Mouse (Mus musculus) lung, embryonic 14.5 days (tissue): ENCODE data around the gene Neurog1. TPM values are rescaled to one million over a fixed set of nuclear protein-coding genes. Genes with fewer than 3 reads are reported as not detected.

Experiments used
- ATAC-seq: fragments of 200-750 bp; cut with Nextera tagmentation; 2 replicates; pipeline ENCODE4 v1.8.0; 2017; ENCODE audit warnings: mild to moderate bottlenecking, moderate TSS enrichment, moderate library complexity; ENCODE audit not compliant: insufficient read depth
- DNase-seq: peaks from one replicate; pipeline ENCODE4 v3.0.0-alpha.2; 2015
- H3K27ac ChIP-seq: fragments of 300-500 bp; sonication (generic); 2 replicates; pipeline ENCODE4 v1.5.1; 2014; ENCODE audit warnings: low read depth, mild to moderate bottlenecking, moderate library complexity
- H3K27me3 ChIP-seq: fragments of 300-500 bp; sonication (generic); 2 replicates; pipeline ENCODE4 v1.6.1; 2014; ENCODE audit warnings: low read length, control low read depth; ENCODE audit not compliant: insufficient read depth
- H3K36me3 ChIP-seq: fragments of 300-500 bp; sonication (generic); 2 replicates; pipeline ENCODE4 v1.6.1; 2014; ENCODE audit warnings: control low read depth; ENCODE audit not compliant: insufficient read depth
- H3K4me1 ChIP-seq: fragments of 300-500 bp; sonication (generic); 2 replicates; pipeline ENCODE4 v1.6.1; 2014; ENCODE audit warnings: antibody characterized with exemption, control low read depth; ENCODE audit not compliant: insufficient read depth
- H3K4me2 ChIP-seq: fragments of 300-500 bp; sonication (generic); 2 replicates; pipeline ENCODE4 v1.6.1; 2014; ENCODE audit warnings: mild to moderate bottlenecking
- H3K4me3 ChIP-seq: fragments of 300-500 bp; sonication (generic); 2 replicates; pipeline ENCODE4 v1.5.1; 2014; ENCODE audit warnings: low read depth, low read length
- H3K9ac ChIP-seq: fragments of 300-500 bp; sonication (generic); 2 replicates; pipeline ENCODE4 v1.6.1; 2014
- H3K9me3 ChIP-seq: fragments of 300-500 bp; sonication (generic); 2 replicates; pipeline ENCODE4 v1.6.1; 2016; ENCODE audit warnings: low read depth, low read length, control low read depth
- CTCF ChIP-seq: IDR thresholded peaks from 2 replicates; pipeline ENCODE4 v1.5.1; 2016; ENCODE audit warnings: antibody characterized with exemption, low read depth
- WGBS: fragments of 180-500 bp; shearing (Covaris S2); extraction: QIAGEN DNeasy Blood & Tissue Kit; methylation state at CpG from one replicate; pipeline ENCODE4 v1.1.7; 2014; 5-methylcytosine and 5-hydroxymethylcytosine counted together
- polyA plus RNA-seq: library from polyadenylated mRNA; unstranded; fragments of >200 nt; fragmentation: Nextera tagmentation; extraction: Ambion mirVana; gene quantifications from 2 replicates; pipeline ENCODE4 v1.2.1, GENCODE M21; 2014

Gene Neurog1
- not detected in 2 replicates for polyA plus RNA-seq

DNA sequence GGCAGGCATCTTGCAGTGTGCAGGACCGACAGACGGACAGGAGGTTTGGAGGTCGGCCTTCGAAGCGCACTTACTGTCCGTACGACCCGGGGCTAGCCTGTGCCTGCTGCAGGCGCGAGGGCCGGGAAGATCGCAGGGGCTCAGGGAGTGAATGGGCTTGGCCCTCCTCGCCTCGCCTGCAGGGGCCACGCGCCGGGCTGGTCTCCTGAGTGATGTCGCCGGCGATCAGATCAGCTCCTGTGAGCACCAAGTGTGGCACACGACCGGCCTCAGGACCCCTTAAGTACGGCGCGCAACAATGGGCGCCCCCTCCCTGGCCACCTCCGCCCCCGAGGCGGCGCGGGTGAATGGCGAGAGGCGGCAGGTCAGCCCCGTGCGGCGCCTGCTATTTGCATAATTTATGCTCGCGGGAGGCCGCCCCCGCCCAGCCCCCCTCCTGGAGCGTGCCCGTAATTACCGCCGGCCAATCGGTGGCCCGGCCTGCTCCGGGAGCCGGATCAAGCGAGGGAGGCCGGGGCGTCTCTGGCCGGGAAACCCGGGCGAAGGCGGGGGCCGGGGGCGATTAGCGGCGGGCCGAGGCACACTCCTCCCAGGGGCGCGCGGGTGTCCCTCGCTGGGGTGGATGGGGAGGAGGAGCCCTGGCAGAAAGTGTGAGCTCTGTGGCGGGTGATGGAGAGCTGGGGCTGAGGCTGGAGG, at the start of gene Neurog1:
Neurog1 (minus strand) TSS at position 240 of the 696 bp plus-strand sequence.
- WGBS: under 1% methylated on average over 38 of the region's 65 CpGs
- TF ChIP-seq CTCF: no peak
- DNase-seq (no peak), ATAC-seq (peak; percentile 41; the same call in 1 of the 2 replicates)
- peaks cover 100% of the 10 kb centered on the region for H3K27me3 ChIP-seq
- H3K9me3 ChIP-seq: no peaks in the 10 kb centered on the region
- no peaks in the 10 kb centered on the region for H3K4me1 ChIP-seq
- H3K4me2 ChIP-seq: peak within 1 kb of the TSS; percentile 60
- no peaks in the 10 kb centered on the region for H3K36me3 ChIP-seq
- H3K4me3 ChIP-seq: peak within 1 kb of the TSS; percentile 31
- H3K9ac ChIP-seq: no peak within 1 kb of the TSS
- no peak within 1 kb of the TSS for H3K27ac ChIP-seq

DNA sequence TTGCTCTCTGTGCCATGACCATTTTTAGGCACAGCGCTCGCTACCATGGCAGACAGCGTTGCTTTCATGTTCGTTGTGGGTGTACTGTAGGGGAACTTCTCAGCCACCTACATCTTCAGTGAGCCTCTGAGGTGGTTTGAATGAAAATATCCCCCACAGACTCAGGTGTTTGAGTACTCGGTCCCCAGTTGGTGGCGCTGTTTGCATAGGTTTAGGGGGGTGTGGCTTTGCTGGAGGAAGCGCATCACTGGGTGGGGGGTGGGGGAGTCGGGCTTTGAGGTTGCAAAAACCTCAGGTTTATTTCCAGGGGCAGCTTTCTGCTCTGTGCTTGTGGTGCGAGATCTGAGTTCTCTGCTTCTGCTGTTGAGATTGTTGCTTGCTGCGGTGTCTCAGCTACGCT, 47.4 kb upstream of the Neurog1 start:
- H3K9me3 ChIP-seq: no peaks in the 10 kb centered on the region
- DNase-seq (no peak), ATAC-seq (no peak)
- H3K4me2 ChIP-seq: no peak overlapping the region
- H3K36me3 ChIP-seq: no peaks in the 10 kb centered on the region
- H3K9ac ChIP-seq: no peak overlapping the region
- WGBS: 89% methylated on average over 11 of the region's 11 CpGs
- no peak overlapping the region for H3K4me3 ChIP-seq
- 0 out of 2 replicates have a peak, but pooled peaks cover 3% of the 10 kb centered on the region for H3K4me1 ChIP-seq
- TF ChIP-seq CTCF: 0 out of 2 replicates have a peak, but pooled peaks have one; percentile 7
- no peak overlapping the region for H3K27ac ChIP-seq
- H3K27me3 ChIP-seq: peaks cover 43% of the 10 kb centered on the region

- TF ChIP-seq CTCF: no peak
- Histone ChIP-seq H3K9ac (no peak overlapping the region), H3K36me3 (no peaks in the 10 kb centered on the region), H3K4me2 (peak overlapping the region; percentile 85), H3K9me3 (no peaks in the 10 kb centered on the region), H3K27ac (no peak overlapping the region), H3K4me3 (peak overlapping the region; percentile 50), H3K27me3 (peaks cover 66% of the 10 kb centered on the region), H3K4me1 (0 out of 2 replicates have a peak, but pooled peaks cover 3% of the 10 kb centered on the region)
- no peak for ATAC-seq
- no peak for DNase-seq
- WGBS: 9% methylated on average over 8 of the region's 8 CpGs
These were observed 44.7 kb upstream of the Neurog1 start for GRCm38 (mm10) chr13:56296659-56297020.

- Histone ChIP-seq H3K27ac (no peak within 1 kb of the TSS), H3K36me3 (no peaks in the 10 kb centered on the region), H3K4me3 (peak within 1 kb of the TSS; percentile 50), H3K4me1 (0 out of 2 replicates have a peak, but pooled peaks cover 3% of the 10 kb centered on the region), H3K27me3 (peaks cover 66% of the 10 kb centered on the region), H3K9ac (peak within 1 kb of the TSS; percentile 48), H3K9me3 (no peaks in the 10 kb centered on the region), H3K4me2 (peak within 1 kb of the TSS; percentile 85)
- whole genome bisulfite sequencing: under 1% methylated on average over 76 of the region's 76 CpGs
- no peak for TF ChIP-seq CTCF
- ATAC-seq: peak; percentile 41; the same call in 1 of the 2 replicates
- DNase-seq: peak; percentile 49
These were observed 44.1 kb upstream of the Neurog1 start, which contains the start of gene Cxcl14 for GRCm38 (mm10) chr13:56295943-56296658. Gene Cxcl14, minus strand, starts transcription at chr13:56296551.

- H3K9ac ChIP-seq: peak overlapping the region; percentile 48
- WGBS: 6% methylated on average over 13 of the region's 13 CpGs
- TF ChIP-seq CTCF: no peak
- H3K4me3 ChIP-seq: peak overlapping the region; percentile 50
- peaks cover 66% of the 10 kb centered on the region for H3K27me3 ChIP-seq
- no peaks in the 10 kb centered on the region for H3K36me3 ChIP-seq
- H3K4me1 ChIP-seq: 0 out of 2 replicates have a peak, but pooled peaks cover 3% of the 10 kb centered on the region
- peak overlapping the region; percentile 85 for H3K4me2 ChIP-seq
- peak; percentile 33 for DNase-seq
- no peaks in the 10 kb centered on the region for H3K9me3 ChIP-seq
- no peak overlapping the region for H3K27ac ChIP-seq
- no peak for ATAC-seq
These were observed 43.6 kb upstream of the Neurog1 start for GRCm38 (mm10) chr13:56295586-56295942.

- no peak for ATAC-seq
- Histone ChIP-seq H3K9ac (no peak overlapping the region), H3K27me3 (peaks cover 66% of the 10 kb centered on the region), H3K4me3 (peak overlapping the region; percentile 50), H3K9me3 (no peaks in the 10 kb centered on the region), H3K4me1 (0 out of 2 replicates have a peak, but pooled peaks cover 3% of the 10 kb centered on the region), H3K4me2 (peak overlapping the region; percentile 85), H3K36me3 (no peaks in the 10 kb centered on the region), H3K27ac (no peak overlapping the region)
- TF ChIP-seq CTCF: no peak
- WGBS: 10% methylated on average over 10 of the region's 10 CpGs
- no peak for DNase-seq
These were observed 42.9 kb upstream of the Neurog1 start for GRCm38 (mm10) chr13:56294908-56295307.

DNA sequence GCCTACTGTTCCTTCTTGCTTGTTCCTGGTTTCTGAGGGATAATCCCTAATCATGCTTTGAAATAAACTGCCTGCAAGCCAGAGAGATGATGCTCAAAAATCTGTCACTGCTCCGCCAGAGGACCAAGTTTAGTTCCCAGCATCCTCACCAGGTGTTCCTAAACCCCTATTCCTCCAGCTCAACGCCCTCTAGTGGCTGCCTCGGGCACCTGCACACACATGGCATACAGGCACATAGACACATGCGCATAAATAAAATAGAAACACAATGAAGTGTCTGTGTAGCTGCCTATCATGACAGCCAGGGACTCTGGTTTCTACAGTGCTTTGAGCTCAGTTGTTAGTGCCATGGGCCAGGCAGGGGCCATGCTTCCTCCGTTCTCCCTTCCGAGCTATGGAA, 38.0 kb upstream of the Neurog1 start:
- DNase-seq: no peak
- H3K9me3 ChIP-seq: no peaks in the 10 kb centered on the region
- H3K36me3 ChIP-seq: no peaks in the 10 kb centered on the region
- peak; percentile 32; the same call in 1 of the 2 replicates for TF ChIP-seq CTCF
- no peak overlapping the region for H3K4me3 ChIP-seq
- ATAC-seq: no peak
- H3K4me1 ChIP-seq: no peaks in the 10 kb centered on the region
- 83% methylated on average over 6 of the region's 6 CpGs for WGBS
- H3K4me2 ChIP-seq: no peak overlapping the region
- H3K27me3 ChIP-seq: peaks cover 30% of the 10 kb centered on the region
- H3K9ac ChIP-seq: no peak overlapping the region
- no peak overlapping the region for H3K27ac ChIP-seq
